Mouse (Mus musculus): ENCODE results near the gene Gimap9. TPM values are rescaled to one million over a fixed set of nuclear protein-coding genes. Genes with fewer than 3 reads are reported as not detected.
A peak's percentile ranks its signal among the peaks of the same experiment; 100 is the strongest.
"Not testable (repeated sequence)": the region's sequence is repeated elsewhere in the genome, so short reads cannot be mapped to it uniquely, and the experiment has no call there.

The Gimap9 gene
- polyA plus RNA-seq, 1 experiment from 2014 or later: 8.8 TPM

DNA sequence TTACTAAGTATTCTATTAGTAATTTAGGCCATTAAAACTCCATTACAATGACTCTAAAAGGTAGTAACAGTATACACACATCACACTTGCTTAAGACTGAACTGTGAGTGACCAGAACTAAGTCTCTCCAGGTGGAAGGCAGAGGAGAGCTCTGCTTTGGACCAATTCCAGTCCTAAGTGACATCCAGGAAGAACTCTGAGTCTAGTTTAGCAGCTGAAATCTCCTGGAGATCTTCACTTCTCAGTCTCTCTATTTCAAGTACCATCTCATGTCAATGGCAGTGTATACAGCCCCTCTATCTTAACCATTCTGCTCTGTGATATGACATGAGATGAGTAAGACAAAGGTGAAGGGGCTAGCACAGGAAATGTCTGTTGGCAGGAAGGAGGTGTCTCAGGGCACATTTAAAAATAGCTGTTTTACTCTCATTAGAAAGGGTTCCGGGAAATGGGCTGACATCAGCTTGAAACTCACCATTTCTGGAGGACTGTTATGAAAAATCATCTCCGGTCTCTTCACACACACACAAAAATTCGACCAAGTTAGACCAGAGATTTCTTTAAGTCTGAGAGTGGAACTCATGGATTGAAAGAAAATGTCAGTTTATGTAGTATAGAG lies 5.7 kb downstream of the Gimap9 start:
- no peak overlapping the region for H3K27ac ChIP-seq (ENCODE audit: low read depth, low read length)
- ATAC-seq (replicated peaks; ENCODE audit: insufficient number of reproducible peaks, low FRiP score, low TSS enrichment): no peak

DNA sequence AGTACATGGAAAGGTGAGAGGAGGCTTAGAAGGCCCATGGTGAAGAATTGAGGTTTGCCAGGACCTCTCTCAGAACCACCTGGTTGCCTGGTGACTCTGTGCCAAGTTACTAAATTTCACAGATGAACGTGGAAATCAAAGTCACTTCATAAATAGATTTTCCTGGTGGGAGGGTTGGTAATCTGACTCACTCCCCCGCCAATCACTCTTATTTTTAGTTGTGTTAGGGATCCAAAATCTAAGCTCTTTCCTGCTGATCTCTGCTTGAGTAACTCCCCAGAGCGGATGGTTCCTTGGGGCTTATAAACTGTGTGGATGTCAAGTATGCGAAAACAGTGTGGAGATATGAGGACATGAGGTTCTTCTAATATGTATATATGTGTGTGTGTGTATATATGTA lies 6.3 kb downstream of the Gimap9 start:
- no peak overlapping the region for H3K9ac ChIP-seq (ENCODE audit: low read depth, low read length)
- H3K4me1 ChIP-seq (ENCODE audit: control insufficient read depth, insufficient read depth, low read length): no peaks in the 10 kb centered on the region
- WGBS (ENCODE audit: insufficient replicate concordance): 73% methylated on average over 4 of the region's 4 CpGs
- no peak overlapping the region for H3K27ac ChIP-seq (ENCODE audit: low read depth, low read length)
- H3K27me3 ChIP-seq (ENCODE audit: control insufficient read depth, insufficient read depth, low read length): no peaks in the 10 kb centered on the region
- ATAC-seq (replicated peaks; ENCODE audit: insufficient number of reproducible peaks, low FRiP score, low TSS enrichment): no peak
- H3K4me3 ChIP-seq (ENCODE audit: low read depth, low read length): no peak overlapping the region
- no peaks in the 10 kb centered on the region for H3K36me3 ChIP-seq (ENCODE audit: control insufficient read depth, insufficient read depth, low read length)
- no peak overlapping the region for H3K4me2 ChIP-seq
- no peaks in the 10 kb centered on the region for H3K9me3 ChIP-seq (replicated peaks; ENCODE audit: control insufficient read depth, low read length)

More for the DNA sequence above, 5.7 kb downstream of the Gimap9 start:
- Histone ChIP-seq H3K36me3 (ENCODE audit: control insufficient read depth, insufficient read depth, low read length) (no peaks in the 10 kb centered on the region), H3K27me3 (ENCODE audit: control insufficient read depth, insufficient read depth, low read length) (no peaks in the 10 kb centered on the region), H3K9ac (ENCODE audit: low read depth, low read length) (no peak overlapping the region), H3K4me2 (no peak overlapping the region), H3K4me1 (ENCODE audit: control insufficient read depth, insufficient read depth, low read length) (no peaks in the 10 kb centered on the region), H3K9me3 (replicated peaks; ENCODE audit: control insufficient read depth, low read length) (no peaks in the 10 kb centered on the region), H3K4me3 (ENCODE audit: low read depth, low read length) (no peak overlapping the region)
- WGBS (ENCODE audit: insufficient replicate concordance): 61% methylated on average over 3 of the region's 3 CpGs

DNA sequence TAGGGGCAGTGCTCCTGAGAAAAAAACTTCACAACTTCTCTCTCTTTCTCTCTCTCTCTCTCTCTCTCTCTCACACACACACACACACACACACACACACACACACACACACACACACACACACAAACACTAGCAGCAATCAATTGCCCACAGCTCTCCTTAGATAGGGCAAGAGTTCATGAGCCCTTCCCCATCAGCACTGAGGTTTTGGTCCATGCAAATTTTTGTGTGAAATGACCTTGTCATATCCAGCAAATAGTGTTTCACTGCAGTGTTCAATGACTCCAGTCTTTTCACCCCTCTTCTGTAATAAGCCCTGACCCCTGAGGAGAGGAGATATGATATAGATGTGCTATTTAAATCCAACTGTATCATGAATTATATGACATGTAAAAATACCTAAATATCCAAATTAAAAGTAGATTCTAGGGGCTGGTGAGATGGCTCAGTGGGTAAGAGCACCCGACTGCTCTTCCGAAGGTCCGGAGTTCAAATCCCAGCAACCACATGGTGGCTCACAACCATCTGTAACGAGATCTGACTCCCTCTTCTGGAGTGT lies 7.4 kb downstream of the Gimap9 start:
- not testable (repeated sequence) for H3K9ac ChIP-seq (ENCODE audit: low read depth, low read length); H3K36me3 ChIP-seq (ENCODE audit: control insufficient read depth, insufficient read depth, low read length); H3K4me1 ChIP-seq (ENCODE audit: control insufficient read depth, insufficient read depth, low read length); H3K27ac ChIP-seq (ENCODE audit: low read depth, low read length); H3K4me3 ChIP-seq (ENCODE audit: low read depth, low read length); H3K4me2 ChIP-seq; H3K9me3 ChIP-seq (replicated peaks; ENCODE audit: control insufficient read depth, low read length); H3K27me3 ChIP-seq (ENCODE audit: control insufficient read depth, insufficient read depth, low read length); ATAC-seq (replicated peaks; ENCODE audit: insufficient number of reproducible peaks, low FRiP score, low TSS enrichment)
- WGBS (ENCODE audit: insufficient replicate concordance): 100% methylated on average over 3 of the region's 4 CpGs

DNA sequence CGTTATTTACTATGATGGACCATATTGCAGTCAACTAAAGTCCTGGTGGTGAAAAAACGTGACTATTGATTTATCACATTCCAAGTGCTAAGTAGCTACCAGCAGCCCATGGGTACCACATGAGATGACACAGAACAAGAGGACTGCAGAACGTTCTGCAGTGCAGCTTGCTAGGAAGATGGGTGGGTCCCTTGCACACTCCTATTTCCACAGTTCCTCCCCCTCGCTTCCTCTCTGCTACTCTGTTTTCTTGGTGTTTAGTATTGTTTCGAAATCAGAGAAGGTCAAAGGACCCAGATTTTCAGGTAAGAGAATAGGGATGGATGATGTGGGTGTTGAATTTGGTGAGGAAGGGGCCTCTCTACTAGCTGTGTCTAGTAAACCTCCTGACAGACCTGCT lies 8.4 kb downstream of the Gimap9 start, which contains the start of gene Gimap4:
Gene Gimap4 (plus strand): TSS at position 231 of the 400 bp plus-strand sequence.
- peak within 1 kb of the TSS; percentile 29; the same call in 1 of the 2 replicates for H3K27ac ChIP-seq (ENCODE audit: low read depth, low read length)
- no peaks in the 10 kb centered on the region for H3K36me3 ChIP-seq (ENCODE audit: control insufficient read depth, insufficient read depth, low read length)
- H3K4me2 ChIP-seq: no peak within 1 kb of the TSS
- no peak within 1 kb of the TSS for H3K4me3 ChIP-seq (ENCODE audit: low read depth, low read length)
- H3K9ac ChIP-seq (ENCODE audit: low read depth, low read length): no peak within 1 kb of the TSS
- ATAC-seq (replicated peaks; ENCODE audit: insufficient number of reproducible peaks, low FRiP score, low TSS enrichment): no peak
- no peaks in the 10 kb centered on the region for H3K4me1 ChIP-seq (ENCODE audit: control insufficient read depth, insufficient read depth, low read length)
- H3K27me3 ChIP-seq (ENCODE audit: control insufficient read depth, insufficient read depth, low read length): no peaks in the 10 kb centered on the region
- WGBS (ENCODE audit: insufficient replicate concordance): 62% methylated on average over 5 of the region's 5 CpGs
- H3K9me3 ChIP-seq (replicated peaks; ENCODE audit: control insufficient read depth, low read length): no peaks in the 10 kb centered on the region

DNA sequence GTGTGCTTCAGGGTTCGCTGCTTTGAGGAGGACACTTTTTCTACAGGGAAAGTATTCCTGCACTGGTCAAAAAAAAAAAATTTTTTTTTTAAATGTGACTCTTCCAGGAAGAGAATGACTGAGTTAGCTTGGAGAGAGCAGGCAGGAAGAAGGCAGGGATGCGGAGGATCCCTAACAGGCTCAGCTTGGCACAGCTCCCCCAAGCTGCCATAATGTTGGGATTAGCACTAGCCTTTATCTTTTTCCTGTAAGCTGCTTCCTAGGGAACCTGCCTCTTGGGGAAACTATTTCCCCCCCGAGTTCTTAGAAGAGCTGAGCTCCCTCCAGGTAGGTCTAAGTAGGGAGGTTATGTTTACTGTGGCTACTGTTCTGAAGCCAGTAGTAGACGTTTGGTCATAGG lies 8.9 kb downstream of the Gimap9 start:
- Histone ChIP-seq H3K9me3 (replicated peaks; ENCODE audit: control insufficient read depth, low read length) (no peaks in the 10 kb centered on the region), H3K27ac (ENCODE audit: low read depth, low read length) (no peak overlapping the region; the same call in 1 of the 2 replicates), H3K36me3 (ENCODE audit: control insufficient read depth, insufficient read depth, low read length) (no peaks in the 10 kb centered on the region), H3K4me2 (no peak overlapping the region), H3K9ac (ENCODE audit: low read depth, low read length) (no peak overlapping the region), H3K4me1 (ENCODE audit: control insufficient read depth, insufficient read depth, low read length) (no peaks in the 10 kb centered on the region), H3K4me3 (ENCODE audit: low read depth, low read length) (no peak overlapping the region), H3K27me3 (ENCODE audit: control insufficient read depth, insufficient read depth, low read length) (no peaks in the 10 kb centered on the region)
- 41% methylated on average over 4 of the region's 4 CpGs for WGBS (ENCODE audit: insufficient replicate concordance)
- no peak for ATAC-seq (replicated peaks; ENCODE audit: insufficient number of reproducible peaks, low FRiP score, low TSS enrichment)

DNA sequence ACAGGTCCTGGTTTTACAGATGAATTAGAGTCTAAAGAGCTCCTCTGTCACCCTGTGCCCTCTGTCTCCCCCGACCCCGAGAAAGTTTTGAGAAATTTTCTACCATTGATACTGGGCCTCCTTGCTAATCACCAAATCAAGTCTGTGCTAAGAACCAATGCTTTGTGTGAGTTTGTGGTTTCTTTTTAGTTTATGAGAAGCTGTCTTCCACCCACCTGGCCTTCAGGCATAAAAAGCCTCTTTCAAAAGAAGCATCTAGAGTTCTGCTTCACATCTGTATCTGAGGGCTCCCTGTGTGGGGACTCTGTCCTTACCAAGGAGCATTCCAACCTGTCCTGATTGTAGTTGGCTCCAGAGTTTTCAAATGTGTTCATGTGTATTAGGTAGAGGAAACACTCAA lies 9.3 kb downstream of the Gimap9 start:
- no peaks in the 10 kb centered on the region for H3K36me3 ChIP-seq (ENCODE audit: control insufficient read depth, insufficient read depth, low read length)
- H3K9me3 ChIP-seq (replicated peaks; ENCODE audit: control insufficient read depth, low read length): no peaks in the 10 kb centered on the region
- H3K4me2 ChIP-seq: no peak overlapping the region
- 70% methylated on average over 2 of the region's 2 CpGs for WGBS (ENCODE audit: insufficient replicate concordance)
- H3K9ac ChIP-seq (ENCODE audit: low read depth, low read length): no peak overlapping the region
- H3K27ac ChIP-seq (ENCODE audit: low read depth, low read length): no peak overlapping the region; the same call in 1 of the 2 replicates
- no peaks in the 10 kb centered on the region for H3K27me3 ChIP-seq (ENCODE audit: control insufficient read depth, insufficient read depth, low read length)
- no peak for ATAC-seq (replicated peaks; ENCODE audit: insufficient number of reproducible peaks, low FRiP score, low TSS enrichment)
- no peaks in the 10 kb centered on the region for H3K4me1 ChIP-seq (ENCODE audit: control insufficient read depth, insufficient read depth, low read length)
- H3K4me3 ChIP-seq (ENCODE audit: low read depth, low read length): no peak overlapping the region

DNA sequence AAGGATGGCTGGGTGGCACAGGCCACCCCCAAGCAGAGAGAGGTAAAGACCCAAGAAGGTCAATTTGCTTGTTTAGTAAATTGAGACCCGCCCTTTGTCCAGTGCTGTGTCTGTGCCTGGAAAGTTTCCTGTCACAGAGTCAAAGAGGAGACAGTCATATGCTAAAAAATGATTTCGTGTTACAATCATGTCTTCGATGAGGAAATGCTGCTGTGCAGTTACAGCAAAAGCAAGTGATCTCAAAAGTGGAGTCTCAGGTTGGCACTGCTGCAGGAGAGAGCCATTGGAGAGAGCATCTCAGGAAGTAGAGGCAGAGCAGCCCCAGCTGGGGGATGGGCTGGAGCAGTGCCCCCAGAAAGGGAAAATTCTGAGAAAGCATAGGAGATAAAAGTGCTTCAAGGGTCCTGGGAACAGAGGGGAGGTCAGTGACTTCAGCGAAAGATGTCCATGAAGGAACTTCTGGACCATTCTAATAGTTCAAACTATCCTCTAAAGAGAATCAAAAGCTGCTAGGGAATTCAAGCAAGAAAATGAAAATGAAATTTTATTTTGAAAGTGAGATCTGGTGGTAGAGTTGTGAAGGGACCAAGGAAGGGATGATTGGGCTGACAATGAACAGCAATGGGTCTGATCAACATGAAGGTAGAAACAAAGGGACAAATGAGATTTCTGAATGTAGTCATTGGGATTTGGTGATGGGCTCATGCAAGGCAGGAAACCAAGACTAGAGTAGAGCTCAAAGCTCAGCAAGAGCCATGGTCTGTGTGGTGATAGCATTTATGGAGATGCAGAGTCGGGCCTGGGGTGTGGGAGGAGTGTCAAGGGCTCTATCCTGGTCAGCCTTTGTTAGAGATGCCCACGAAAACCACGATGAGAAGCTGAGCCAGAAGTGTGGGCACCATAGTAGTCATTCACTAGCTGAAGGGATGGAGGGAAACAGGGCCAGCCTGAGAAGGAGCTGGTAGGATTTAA lies 10.1 kb downstream of the Gimap9 start:
- Histone ChIP-seq H3K27me3 (ENCODE audit: control insufficient read depth, insufficient read depth, low read length) (no peaks in the 10 kb centered on the region), H3K9ac (ENCODE audit: low read depth, low read length) (no peak overlapping the region), H3K4me2 (no peak overlapping the region), H3K4me3 (ENCODE audit: low read depth, low read length) (no peak overlapping the region), H3K9me3 (replicated peaks; ENCODE audit: control insufficient read depth, low read length) (no peaks in the 10 kb centered on the region), H3K36me3 (ENCODE audit: control insufficient read depth, insufficient read depth, low read length) (no peaks in the 10 kb centered on the region), H3K4me1 (ENCODE audit: control insufficient read depth, insufficient read depth, low read length) (no peaks in the 10 kb centered on the region), H3K27ac (ENCODE audit: low read depth, low read length) (no peak overlapping the region; the same call in 1 of the 2 replicates)
- 72% methylated on average over 7 of the region's 7 CpGs for WGBS (ENCODE audit: insufficient replicate concordance)
- no peak for ATAC-seq (replicated peaks; ENCODE audit: insufficient number of reproducible peaks, low FRiP score, low TSS enrichment)

DNA sequence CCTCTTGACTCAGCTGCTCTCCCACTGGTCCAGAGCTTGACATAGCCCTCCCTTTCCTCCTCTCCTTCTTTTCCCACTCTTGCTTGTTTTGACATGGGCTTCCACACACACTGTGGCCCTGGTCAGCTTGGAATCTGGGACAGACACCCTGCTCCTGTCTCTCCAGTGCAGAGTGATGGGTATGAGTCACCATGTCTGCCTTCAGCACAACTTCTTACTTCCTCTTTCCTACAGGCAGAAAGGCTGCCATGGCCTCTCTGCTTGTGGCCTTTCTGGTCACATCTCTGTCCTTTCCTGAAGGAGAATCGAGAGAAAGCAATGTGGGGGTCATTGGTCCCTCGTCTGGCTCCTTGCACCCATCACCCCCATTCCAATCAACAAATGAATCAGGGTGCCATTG lies 11.1 kb downstream of the Gimap9 start:
- Histone ChIP-seq H3K36me3 (ENCODE audit: control insufficient read depth, insufficient read depth, low read length) (no peaks in the 10 kb centered on the region), H3K27me3 (ENCODE audit: control insufficient read depth, insufficient read depth, low read length) (no peaks in the 10 kb centered on the region), H3K4me2 (no peak overlapping the region), H3K27ac (ENCODE audit: low read depth, low read length) (no peak overlapping the region), H3K9ac (ENCODE audit: low read depth, low read length) (no peak overlapping the region), H3K9me3 (replicated peaks; ENCODE audit: control insufficient read depth, low read length) (no peaks in the 10 kb centered on the region), H3K4me3 (ENCODE audit: low read depth, low read length) (no peak overlapping the region), H3K4me1 (ENCODE audit: control insufficient read depth, insufficient read depth, low read length) (no peaks in the 10 kb centered on the region)
- no peak for ATAC-seq (replicated peaks; ENCODE audit: insufficient number of reproducible peaks, low FRiP score, low TSS enrichment)
- WGBS (ENCODE audit: insufficient replicate concordance): 57% methylated on average over 2 of the region's 2 CpGs

Measured in heart, embryonic 11.5 days (tissue).